Mouse (Mus musculus): ENCODE data around the gene Mmp11.

Mmp11 gene

GRCm38 (mm10) chr10:75937851-75938643 lies 1.8 kb upstream of the Mmp11 start:
- no peak for DNase-seq (ENCODE audit: low read depth)

- DNase-seq (ENCODE audit: low read depth), result no peak
Observed at GRCm38 (mm10) chr10:75936909-75937667, 792 bp upstream of the Mmp11 start.

DNA sequence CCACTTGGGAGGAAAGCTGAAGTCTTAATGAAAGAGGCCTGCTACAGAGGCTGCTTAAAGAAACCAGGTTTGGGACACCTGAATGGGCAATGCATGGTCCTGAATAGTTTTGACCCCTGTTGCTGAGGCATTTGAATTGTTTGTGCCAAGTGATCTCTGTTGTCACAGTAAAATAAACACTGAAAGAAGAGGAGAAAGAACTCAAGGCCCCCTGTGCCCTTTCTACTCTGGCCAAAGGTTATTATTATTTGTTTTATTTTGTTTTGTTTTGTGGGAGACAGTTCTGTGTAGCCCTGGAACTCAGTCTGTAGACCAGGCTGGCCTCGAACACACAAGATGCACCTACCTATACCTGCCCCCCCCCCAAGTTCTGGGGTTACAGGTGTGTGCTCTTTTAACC lies 1.3 kb downstream of the Mmp11 start:
- no peak for DNase-seq (ENCODE audit: low read depth)

GRCm38 (mm10) chr10:75932891-75933290 lies 3.4 kb downstream of the Mmp11 start, which contains the start of gene Chchd10:
Gene Chchd10 (plus strand): TSS chr10:75933130.
- no peak for DNase-seq (ENCODE audit: low read depth)

- DNase-seq (ENCODE audit: low read depth), result no peak
Observed at GRCm38 (mm10) chr10:75932081-75932678, 4.1 kb downstream of the Mmp11 start.

DNA sequence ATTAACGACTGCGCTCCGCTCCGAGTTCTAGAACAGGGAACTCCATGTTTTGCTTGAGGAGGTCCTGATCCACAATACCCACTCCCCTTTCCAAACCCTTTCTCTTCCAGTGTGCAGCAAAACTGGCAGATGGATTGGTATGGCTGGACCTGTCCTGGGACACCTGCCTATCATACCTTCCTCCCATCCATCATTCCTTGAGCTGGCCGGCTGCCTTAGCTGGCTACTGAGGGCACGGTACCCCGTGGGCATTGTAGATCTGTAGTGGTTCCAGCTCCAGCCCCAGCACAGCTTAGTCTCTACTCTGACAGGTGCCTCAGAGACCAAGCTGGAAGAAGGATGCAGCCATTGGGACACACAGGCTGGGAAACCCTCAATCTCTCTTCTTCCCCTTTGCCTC lies 5.0 kb downstream of the Mmp11 start:
- no peak for DNase-seq (ENCODE audit: low read depth)

DNA sequence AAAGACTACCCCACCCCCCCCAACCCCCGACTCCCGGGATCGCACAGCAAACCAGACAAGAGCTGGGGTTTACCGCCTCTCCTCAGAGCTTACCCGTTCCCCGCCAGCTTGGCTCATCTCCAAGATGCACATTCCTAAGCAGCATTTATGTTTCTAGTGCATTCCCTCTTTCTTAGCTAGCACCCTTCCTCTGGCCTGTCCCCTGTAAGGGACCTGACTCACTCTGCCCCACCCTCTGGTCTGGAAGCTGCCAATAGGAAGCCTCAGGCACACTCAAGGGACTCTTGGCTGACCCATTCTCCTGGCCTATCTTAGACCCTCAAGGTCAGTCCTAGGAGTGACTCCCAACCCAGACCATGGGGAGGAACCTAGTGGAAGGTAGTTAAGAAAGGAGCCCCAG lies 6.0 kb downstream of the Mmp11 start:
- no peak for DNase-seq (ENCODE audit: low read depth)

DNA sequence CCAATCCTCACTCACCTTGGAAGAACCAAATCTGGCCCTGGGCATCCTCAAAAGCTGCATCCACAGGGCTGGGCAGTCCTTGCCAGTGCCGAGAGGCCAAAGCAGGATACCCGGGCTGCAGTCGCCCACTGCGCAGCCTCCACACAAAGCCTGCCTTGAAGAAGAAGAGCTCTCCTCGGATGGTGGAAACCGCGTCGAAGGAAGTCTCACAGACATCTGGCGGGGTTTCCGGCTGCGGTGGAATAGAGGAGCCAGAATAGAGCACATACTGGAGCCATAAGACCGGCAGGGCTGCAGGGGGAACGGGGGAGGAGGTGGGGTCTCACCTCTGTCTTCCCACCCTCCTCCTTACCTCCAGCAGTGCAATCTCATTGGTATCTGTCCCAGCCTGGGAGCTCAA lies 9.9 kb downstream of the Mmp11 start:
- DNase-seq (ENCODE audit: low read depth), result no peak

- no peak for DNase-seq (ENCODE audit: low read depth)
Observed at GRCm38 (mm10) chr10:75924324-75924723, 12.0 kb downstream of the Mmp11 start.

GRCm38 (mm10) chr10:75921726-75922560 lies 14.4 kb downstream of the Mmp11 start:
- DNase-seq (ENCODE audit: low read depth), result no peak

- DNase-seq (ENCODE audit: low read depth), result peak; percentile 83
Observed at GRCm38 (mm10) chr10:75921026-75921725, 15.1 kb downstream of the Mmp11 start, which contains the start of gene Smarcb1. Gene Smarcb1 (minus strand): TSS chr10:75921617.

GRCm38 (mm10) chr10:75919026-75919425 lies 17.3 kb downstream of the Mmp11 start:
- no peak for DNase-seq (ENCODE audit: low read depth)

DNA sequence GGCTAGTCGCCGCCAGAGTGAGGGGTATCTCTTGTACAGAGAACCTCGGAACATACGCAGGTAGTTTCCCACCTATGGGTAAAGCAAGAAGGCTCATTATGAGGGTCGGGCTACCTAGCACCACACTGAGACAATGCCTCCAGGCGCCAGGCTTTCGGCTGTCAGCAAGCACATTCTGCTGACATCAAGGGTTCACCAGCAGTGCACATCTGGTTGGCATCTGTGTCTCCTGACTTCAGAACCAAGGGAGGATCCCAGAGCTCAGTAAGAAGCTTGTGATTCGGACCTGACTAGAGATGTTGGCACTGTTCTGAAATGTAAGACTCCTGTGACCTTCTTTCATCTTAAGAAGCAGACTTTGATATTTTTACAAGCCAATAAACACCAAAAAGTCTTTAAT lies 19.5 kb downstream of the Mmp11 start:
- DNase-seq (ENCODE audit: low read depth), result no peak

DNA sequence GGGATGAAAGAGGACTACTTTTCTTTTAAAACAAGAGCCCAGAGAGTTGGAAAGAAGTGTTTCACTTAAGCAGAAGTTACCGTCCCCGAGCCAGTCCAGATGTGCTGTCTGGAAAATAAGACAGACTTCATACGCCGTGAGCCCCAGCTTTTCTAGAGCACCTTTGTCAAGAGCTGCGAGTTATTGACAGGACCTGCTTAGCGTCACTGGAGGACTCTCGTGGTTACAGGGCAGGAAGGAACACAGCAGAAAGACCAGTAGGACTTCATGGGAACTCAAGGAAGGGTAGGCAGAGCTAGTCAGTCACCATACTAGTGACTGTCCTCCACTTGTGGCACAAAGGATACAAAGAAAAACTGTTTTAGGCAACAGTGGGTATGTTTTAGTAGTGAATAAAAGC lies 20.7 kb downstream of the Mmp11 start:
- DNase-seq (ENCODE audit: low read depth), result no peak

- DNase-seq (ENCODE audit: low read depth), result no peak
Observed at GRCm38 (mm10) chr10:75913013-75913589, 23.2 kb downstream of the Mmp11 start.

GRCm38 (mm10) chr10:75910698-75911097 lies 25.6 kb downstream of the Mmp11 start:
- DNase-seq (ENCODE audit: low read depth), result no peak

DNA sequence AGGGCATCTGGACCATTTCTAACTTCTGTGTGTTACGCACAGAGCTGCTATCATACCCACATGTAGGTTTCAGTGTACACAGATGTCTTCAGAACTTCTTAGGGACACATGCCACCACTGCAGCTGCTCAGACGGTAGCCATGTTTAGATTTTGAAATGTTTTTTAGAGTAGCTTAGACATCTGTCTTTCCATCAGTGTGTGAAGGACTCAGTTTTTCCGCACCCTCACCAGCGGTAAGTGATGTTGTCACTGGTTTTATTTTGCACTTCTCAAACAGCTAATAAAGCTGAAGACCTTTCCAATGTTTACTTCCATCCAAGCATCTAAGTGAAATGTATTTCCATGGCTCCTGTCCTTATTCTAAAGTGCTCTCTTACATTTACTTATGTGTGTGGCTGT lies 29.4 kb downstream of the Mmp11 start:
- DNase-seq (ENCODE audit: low read depth), result no peak

- no peak for DNase-seq (ENCODE audit: low read depth)
Observed at GRCm38 (mm10) chr10:75904391-75904790, 31.9 kb downstream of the Mmp11 start.

DNA sequence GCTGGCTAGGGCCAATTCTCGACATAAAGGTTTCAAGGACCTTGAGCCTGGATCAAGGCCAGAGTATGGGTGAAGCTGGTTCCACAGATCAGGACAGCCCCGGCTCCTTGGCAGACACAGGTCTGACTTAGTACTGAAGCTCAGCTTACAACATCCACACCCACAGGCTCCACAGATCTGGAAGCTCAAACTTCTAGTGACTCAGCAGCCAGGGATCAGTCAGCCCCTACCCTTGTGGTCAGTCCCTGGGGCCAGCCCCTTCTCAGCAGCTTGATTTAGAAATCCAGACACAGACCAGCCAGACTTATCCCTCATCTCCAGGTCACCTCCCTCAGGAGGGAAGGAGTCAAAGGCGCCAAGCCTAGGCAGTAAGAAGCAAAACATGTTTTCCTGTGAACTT lies 37.5 kb downstream of the Mmp11 start:
- DNase-seq (ENCODE audit: low read depth), result peak; percentile 99

DNA sequence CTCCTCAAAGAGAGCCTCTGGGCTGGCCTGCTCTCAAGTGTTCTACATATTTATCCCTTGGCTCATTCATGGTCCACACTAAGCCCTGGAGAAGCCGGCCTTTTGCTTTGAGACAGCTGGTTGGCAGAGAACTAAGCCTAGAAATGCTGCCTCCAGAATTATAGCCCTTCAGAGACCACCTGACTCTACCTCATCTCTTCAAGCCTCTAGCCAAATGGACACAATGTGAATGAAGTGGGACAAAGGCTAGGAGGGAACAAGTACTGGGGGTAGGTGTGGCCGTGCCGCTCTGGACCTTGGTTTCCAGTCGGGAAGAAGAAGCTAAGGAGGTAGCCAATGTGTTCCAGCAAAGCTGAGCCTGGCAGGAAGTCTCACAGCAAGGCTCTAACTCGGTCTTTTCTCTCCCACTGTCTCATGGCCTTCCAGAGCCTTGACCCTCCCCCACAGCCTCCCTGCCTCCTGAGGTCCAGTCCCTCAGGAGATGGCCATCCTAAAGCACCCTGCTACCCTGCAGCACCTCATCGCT lies 38.2 kb downstream of the Mmp11 start:
- peak; percentile 58 for DNase-seq (ENCODE audit: low read depth)

DNA sequence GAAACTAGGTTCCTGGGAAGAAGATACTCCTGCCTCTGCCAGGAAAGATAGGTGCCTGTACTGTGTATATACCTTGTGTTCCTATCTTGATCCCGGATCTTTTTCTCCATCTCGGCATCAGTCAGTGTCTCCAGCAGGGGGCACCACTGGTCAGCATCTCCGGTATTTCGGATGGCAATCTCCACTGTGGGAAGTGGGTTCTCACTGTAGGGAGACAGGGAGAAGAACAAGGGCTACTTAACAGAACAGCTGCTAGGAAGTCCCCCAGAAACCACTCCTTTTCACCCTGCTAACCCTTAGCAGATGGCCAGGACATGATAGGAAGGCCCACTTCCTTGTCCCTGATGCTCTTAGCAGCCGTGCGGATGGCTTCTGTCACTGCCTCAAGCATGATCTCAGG lies 38.9 kb downstream of the Mmp11 start:
- peak; percentile 48 for DNase-seq (ENCODE audit: low read depth)
